Mouse (Mus musculus): ENCODE measurements around the gene Ly6g5b.
A peak's percentile ranks its signal among the peaks of the same experiment; 100 is the strongest.

DNA sequence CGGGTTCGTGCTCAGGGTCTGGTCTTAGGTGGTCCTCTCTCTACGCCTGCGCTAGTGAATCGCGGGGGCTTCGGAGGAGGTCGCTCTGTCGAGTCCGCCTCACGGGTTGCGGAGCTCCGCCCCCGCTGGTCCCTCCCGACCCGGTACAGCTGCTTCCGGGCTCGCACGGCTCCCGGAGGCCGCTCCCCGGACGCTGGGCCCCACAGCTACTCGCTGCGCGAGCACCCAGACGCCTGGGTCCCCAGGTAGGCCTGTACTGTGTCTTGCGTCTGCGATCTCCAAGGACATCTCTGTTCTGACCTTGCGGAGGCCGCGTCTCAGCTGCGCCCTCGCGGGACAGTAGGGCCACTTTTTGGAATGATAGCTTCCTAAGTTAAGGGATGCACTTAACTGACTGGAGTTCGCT is 11.0 kb upstream of the Ly6g5b start, which contains the start of gene D17H6S53E:
- TF ChIP-seq POLR2A (IDR thresholded peaks at IDR 0.05; ENCODE audit: low read depth, low read length) (peak; percentile 89), CTCF (IDR thresholded peaks at IDR 0.05; ENCODE audit: borderline replicate concordance, insufficient read depth, low read length) (no peak)

Data from embryonic fibroblast, embryonic 13.5 days (primary cell).